Mouse (Mus musculus) kidney, adult 9 months (tissue): ENCODE measurements around the gene Cnn2.
A peak's percentile ranks its signal among the peaks of the same experiment; 100 is the strongest.
"Not testable (repeated sequence)": the region's sequence is repeated elsewhere in the genome, so short reads cannot be mapped to it uniquely, and the experiment has no call there.

Source experiments
- DNase-seq: peaks from one replicate; pipeline ENCODE4 v3.0.0; 2022

Cnn2 gene

GRCm38 (mm10) chr10:79988506-79989271 is at the start of gene Cnn2:
Gene Cnn2, plus strand, starts transcription at chr10:79988584.
- DNase-seq: peak; percentile 61

- no peak for DNase-seq
These were observed 47.6 kb upstream of the Cnn2 start for GRCm38 (mm10) chr10:79940749-79941148.

GRCm38 (mm10) chr10:79942988-79943387 is 45.4 kb upstream of the Cnn2 start:
- no peak for DNase-seq

- DNase-seq: no peak
These were observed 44.9 kb upstream of the Cnn2 start for GRCm38 (mm10) chr10:79943471-79943901.

- peak; percentile 75 for DNase-seq
These were observed 42.7 kb upstream of the Cnn2 start for GRCm38 (mm10) chr10:79945507-79946234.

GRCm38 (mm10) chr10:79946752-79947322 is 41.5 kb upstream of the Cnn2 start:
- DNase-seq: no peak

GRCm38 (mm10) chr10:79947502-79947901 is 40.9 kb upstream of the Cnn2 start:
- no peak for DNase-seq

GRCm38 (mm10) chr10:79949873-79950272 is 38.5 kb upstream of the Cnn2 start:
- peak; percentile 77 for DNase-seq

- no peak for DNase-seq
These were observed 37.7 kb upstream of the Cnn2 start for GRCm38 (mm10) chr10:79950661-79951060.

- DNase-seq: peak; percentile 63
These were observed 34.4 kb upstream of the Cnn2 start for GRCm38 (mm10) chr10:79953946-79954345.

- no peak for DNase-seq
These were observed 32.7 kb upstream of the Cnn2 start for GRCm38 (mm10) chr10:79955691-79956090.

- DNase-seq: no peak
These were observed 31.7 kb upstream of the Cnn2 start for GRCm38 (mm10) chr10:79956643-79957154.

GRCm38 (mm10) chr10:79958140-79958816 is 30.1 kb upstream of the Cnn2 start:
- peak; percentile 93 for DNase-seq

- DNase-seq: not testable (repeated sequence)
These were observed 29.0 kb upstream of the Cnn2 start for GRCm38 (mm10) chr10:79959412-79959811.

GRCm38 (mm10) chr10:79959847-79960601 is 28.4 kb upstream of the Cnn2 start, which contains the start of gene Wdr18:
Gene Wdr18, plus strand, starts transcription at chr10:79960152.
- DNase-seq: peak; percentile 100

- DNase-seq: no peak
These were observed 27.6 kb upstream of the Cnn2 start for GRCm38 (mm10) chr10:79960671-79961294.

- DNase-seq: no peak
These were observed 23.7 kb upstream of the Cnn2 start for GRCm38 (mm10) chr10:79964727-79965126.

- no peak for DNase-seq
These were observed 23.1 kb upstream of the Cnn2 start for GRCm38 (mm10) chr10:79965325-79965724.

- peak; percentile 95 for DNase-seq
These were observed 21.4 kb upstream of the Cnn2 start for GRCm38 (mm10) chr10:79966886-79967400.

- DNase-seq: no peak
These were observed 20.2 kb upstream of the Cnn2 start for GRCm38 (mm10) chr10:79968181-79968580.

- DNase-seq: peak; percentile 80
These were observed 19.2 kb upstream of the Cnn2 start for GRCm38 (mm10) chr10:79969124-79969568.
